Mouse (Mus musculus) heart, adult 2 months (tissue): Measurements from ENCODE around the gene Atxn3.

Experiments
- CTCF ChIP-seq: fragments of 200-600 bp; IDR thresholded peaks from 2 replicates; pipeline ENCODE4 v1.8.1; 2022; ENCODE audit warnings: antibody characterized with exemption, mild to moderate bottlenecking, moderate library complexity
- POLR2A ChIP-seq: fragments of 200-500 bp; IDR thresholded peaks from 2 replicates; pipeline ENCODE4 v1.6.1; 2011; ENCODE audit warnings: mild to moderate bottlenecking, low read depth, low read length, control low read depth; ENCODE audit not compliant: insufficient read depth

- TF ChIP-seq CTCF (no peak), POLR2A (no peak)
These were observed 58.3 kb downstream of the Atxn3 start for GRCm38 (mm10) chr12:101899671-101900245.
